Mouse (Mus musculus): ENCODE results near the gene Zrsr1. TPM values are rescaled to one million over a fixed set of nuclear protein-coding genes. Genes with fewer than 3 reads are reported as not detected.

Gene Zrsr1
- 2.7 and 3.2 TPM in 2 replicates for polyA plus RNA-seq (2016; fragmentation: Nextera tagmentation; extraction: Ambion mirVana)

DNA sequence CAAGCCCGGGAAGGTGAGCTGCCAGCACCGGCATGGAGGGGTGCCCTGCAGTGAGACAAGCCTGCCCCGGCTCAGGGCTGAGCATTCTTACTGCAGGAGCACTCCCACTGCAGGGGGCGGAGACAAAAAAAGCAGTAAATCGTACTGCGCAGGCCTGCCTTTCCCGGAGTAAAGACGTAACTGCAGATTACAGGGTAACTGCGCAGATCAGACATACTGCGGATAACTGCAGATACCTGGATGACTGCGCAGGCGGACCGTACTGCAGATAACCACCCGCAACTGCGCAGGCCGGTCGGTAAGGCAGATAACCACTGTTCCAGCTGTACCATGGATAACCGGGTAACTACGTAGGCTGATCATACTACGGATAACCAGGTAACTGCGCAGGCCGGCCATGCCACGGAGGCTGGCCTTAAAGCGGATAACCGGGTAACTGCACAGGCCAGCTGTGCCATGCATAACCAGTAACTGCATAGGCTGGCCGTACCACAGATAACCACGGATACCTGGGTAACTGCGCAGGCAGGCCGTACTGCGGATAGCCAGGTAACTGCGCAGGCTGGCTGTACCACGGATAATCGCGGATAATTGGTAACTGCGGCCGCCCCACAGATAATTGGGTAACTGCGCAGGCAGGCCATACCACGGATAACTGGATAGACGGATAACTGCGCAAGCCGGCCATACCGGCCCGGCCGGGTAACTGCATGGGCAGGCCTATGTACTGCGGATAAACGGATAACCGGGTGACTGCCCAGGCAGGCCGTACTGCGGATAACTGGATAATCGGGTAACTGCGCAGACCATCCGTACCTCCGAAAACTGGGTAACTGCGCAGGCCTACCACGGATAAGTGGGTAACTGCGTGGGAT is at the start of gene Zrsr1:
Zrsr1 (plus strand) TSS at position 171 of the 875 bp plus-strand sequence.
- H3K4me1 ChIP-seq (replicated peaks): peaks cover 35% of the 10 kb centered on the region
- 50% methylated on average over 56 of the region's 56 CpGs for WGBS
- DNase-seq (ENCODE audit: low spot score): peak; percentile 46
- H3K36me3 ChIP-seq: peaks cover 63% of the 10 kb centered on the region
- no peaks in the 10 kb centered on the region for H3K27me3 ChIP-seq (ENCODE audit: insufficient read depth, poor library complexity, severe bottlenecking)
- H3K9me3 ChIP-seq: peaks cover 39% of the 10 kb centered on the region
- H3K4me3 ChIP-seq: peak within 1 kb of the TSS; percentile 60
- H3K27ac ChIP-seq: peak within 1 kb of the TSS; percentile 80

GRCm38 (mm10) chr11:22922546-22922945 is 49.3 kb upstream of the Zrsr1 start:
- WGBS: 86% methylated on average over 2 of the region's 2 CpGs
- Histone ChIP-seq H3K27ac (no peak overlapping the region), H3K27me3 (ENCODE audit: insufficient read depth, poor library complexity, severe bottlenecking) (no peaks in the 10 kb centered on the region), H3K9me3 (no peaks in the 10 kb centered on the region), H3K4me1 (replicated peaks) (no peaks in the 10 kb centered on the region), H3K36me3 (no peaks in the 10 kb centered on the region; the same call in 1 of the 2 replicates), H3K4me3 (no peak overlapping the region)
- no peak for DNase-seq (ENCODE audit: low spot score)

DNA sequence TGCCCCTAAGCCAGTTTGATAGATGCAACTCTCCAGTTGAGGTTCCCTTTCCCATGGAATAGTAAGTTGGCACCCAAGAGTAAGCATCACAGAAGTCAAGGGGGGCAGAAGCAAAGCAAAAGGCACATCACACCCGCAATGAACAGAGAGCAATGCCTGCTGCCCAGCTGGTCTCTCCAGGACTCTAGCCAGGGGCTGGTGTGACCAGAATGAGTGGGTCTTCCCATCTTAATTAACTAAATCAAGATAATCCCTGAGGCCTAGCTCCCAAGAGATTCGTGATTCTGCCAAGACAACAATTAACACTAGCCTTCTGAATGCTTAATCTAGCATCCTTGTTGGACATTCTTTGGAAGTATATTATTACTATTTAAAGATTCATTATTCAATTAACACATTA is 48.2 kb upstream of the Zrsr1 start:
- 84% methylated on average over 2 of the region's 2 CpGs for WGBS

GRCm38 (mm10) chr11:22928586-22929169 is 43.1 kb upstream of the Zrsr1 start:
- no peaks in the 10 kb centered on the region for H3K9me3 ChIP-seq
- H3K27ac ChIP-seq: no peak overlapping the region
- 87% methylated on average over 8 of the region's 8 CpGs for WGBS
- H3K27me3 ChIP-seq (ENCODE audit: insufficient read depth, poor library complexity, severe bottlenecking): no peaks in the 10 kb centered on the region
- no peaks in the 10 kb centered on the region for H3K36me3 ChIP-seq
- no peak for DNase-seq (ENCODE audit: low spot score)
- H3K4me3 ChIP-seq: no peak overlapping the region
- H3K4me1 ChIP-seq (replicated peaks): no peaks in the 10 kb centered on the region

More for the DNA sequence above, 48.2 kb upstream of the Zrsr1 start:
- Histone ChIP-seq H3K4me1 (replicated peaks) (no peaks in the 10 kb centered on the region), H3K27ac (no peak overlapping the region), H3K9me3 (no peaks in the 10 kb centered on the region), H3K27me3 (ENCODE audit: insufficient read depth, poor library complexity, severe bottlenecking) (no peaks in the 10 kb centered on the region), H3K36me3 (no peaks in the 10 kb centered on the region), H3K4me3 (no peak overlapping the region)
- DNase-seq (ENCODE audit: low spot score): no peak

- no peak overlapping the region for H3K27ac ChIP-seq
- DNase-seq (ENCODE audit: low spot score): no peak
- no peaks in the 10 kb centered on the region for H3K27me3 ChIP-seq (ENCODE audit: insufficient read depth, poor library complexity, severe bottlenecking)
- 89% methylated on average over 2 of the region's 2 CpGs for WGBS
- peaks cover 9% of the 10 kb centered on the region for H3K4me1 ChIP-seq (replicated peaks)
- no peaks in the 10 kb centered on the region for H3K36me3 ChIP-seq
- no peaks in the 10 kb centered on the region for H3K9me3 ChIP-seq
- H3K4me3 ChIP-seq: no peak overlapping the region
These were observed 41.7 kb upstream of the Zrsr1 start for GRCm38 (mm10) chr11:22930129-22930528.

DNA sequence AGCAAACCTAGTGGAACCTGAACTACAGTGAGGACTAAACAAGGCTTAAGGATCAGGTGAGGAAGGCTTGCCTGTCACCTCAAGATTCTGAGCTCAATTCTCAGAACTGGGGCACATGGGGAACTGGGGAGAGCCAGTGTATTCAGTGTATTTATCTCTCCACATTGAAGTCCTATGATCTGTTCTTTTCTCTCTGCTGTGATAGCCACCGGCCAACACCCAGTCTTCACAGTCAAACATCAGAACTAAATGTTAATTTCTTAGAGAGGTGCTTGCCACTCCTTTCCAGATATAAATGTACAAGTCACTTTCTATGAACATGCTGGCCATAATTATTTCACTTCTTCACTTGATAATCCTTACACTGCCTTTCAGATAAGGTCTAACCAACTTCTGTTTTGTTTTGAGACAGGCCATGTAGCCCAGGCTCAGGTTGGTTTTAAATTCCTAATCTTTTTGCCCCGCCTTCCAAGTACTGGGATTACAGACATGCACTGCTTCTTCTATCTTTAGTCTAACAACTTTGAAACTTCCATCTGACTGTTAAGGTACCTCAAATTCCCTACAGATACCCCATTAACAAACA is 40.4 kb upstream of the Zrsr1 start:
- DNase-seq (ENCODE audit: low spot score): no peak
- no peaks in the 10 kb centered on the region for H3K27me3 ChIP-seq (ENCODE audit: insufficient read depth, poor library complexity, severe bottlenecking)
- H3K27ac ChIP-seq: no peak overlapping the region
- H3K36me3 ChIP-seq: no peaks in the 10 kb centered on the region
- no peaks in the 10 kb centered on the region for H3K9me3 ChIP-seq
- H3K4me3 ChIP-seq: no peak overlapping the region
- 97% methylated on average over 2 of the region's 2 CpGs for WGBS
- H3K4me1 ChIP-seq (replicated peaks): peaks cover 18% of the 10 kb centered on the region

DNA sequence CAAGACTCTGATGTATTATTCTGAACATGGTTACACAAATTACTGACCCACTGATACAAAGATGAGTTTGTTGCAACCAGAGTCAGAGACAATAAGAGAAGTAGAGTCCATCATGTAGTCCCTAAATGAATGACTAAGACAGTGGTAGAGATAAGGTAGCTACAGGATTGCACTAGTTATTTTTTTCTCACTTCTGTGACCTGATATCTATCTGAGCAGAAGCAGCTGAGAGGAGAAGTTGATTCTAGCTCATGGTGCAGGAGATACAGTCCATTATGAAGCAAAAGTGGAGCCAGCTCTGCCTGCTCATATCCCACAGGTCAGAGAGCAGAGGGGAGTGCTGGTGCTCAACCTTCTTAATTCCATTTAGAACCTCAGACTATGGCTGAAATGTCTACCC is 39.6 kb upstream of the Zrsr1 start:
- H3K4me1 ChIP-seq (replicated peaks): peaks cover 20% of the 10 kb centered on the region
- H3K9me3 ChIP-seq: no peaks in the 10 kb centered on the region
- H3K4me3 ChIP-seq: no peak overlapping the region
- H3K27me3 ChIP-seq (ENCODE audit: insufficient read depth, poor library complexity, severe bottlenecking): no peaks in the 10 kb centered on the region
- H3K27ac ChIP-seq: no peak overlapping the region
- DNase-seq (ENCODE audit: low spot score): no peak
- no peaks in the 10 kb centered on the region for H3K36me3 ChIP-seq

DNA sequence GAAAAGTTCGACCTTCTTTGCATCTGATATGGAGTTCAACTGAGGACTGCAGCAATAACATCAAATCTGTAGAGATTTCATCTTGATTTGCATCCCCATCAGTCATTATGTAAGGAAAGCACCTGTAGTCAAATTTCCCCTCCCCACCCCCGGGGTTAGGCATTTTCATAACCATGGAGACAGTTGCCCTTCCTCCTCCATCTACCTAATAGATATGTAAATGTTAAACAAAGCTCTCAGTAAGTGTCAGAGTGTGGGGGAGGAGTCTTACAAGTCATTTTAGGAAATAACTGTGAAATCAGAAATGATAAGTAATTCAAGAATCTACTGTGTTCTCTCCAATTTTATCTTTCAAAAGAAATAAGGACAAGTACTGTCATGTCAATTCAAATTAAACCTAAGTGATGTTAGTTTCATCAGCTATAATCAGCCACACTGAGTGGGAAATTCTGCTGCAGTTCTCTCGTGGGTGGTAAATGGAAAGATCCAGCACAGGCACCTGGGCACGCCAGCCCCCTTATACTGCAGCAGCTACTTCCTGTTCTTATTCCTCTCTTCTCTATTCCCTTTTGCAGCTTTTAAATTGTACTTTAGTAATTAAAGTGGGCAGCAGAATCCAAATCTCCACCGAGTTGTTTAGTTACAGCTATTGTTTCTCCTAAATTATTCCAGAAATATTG is 35.2 kb upstream of the Zrsr1 start:
- peaks cover 20% of the 10 kb centered on the region for H3K4me1 ChIP-seq (replicated peaks)
- 61% methylated on average over 5 of the region's 5 CpGs for WGBS
- H3K27me3 ChIP-seq (ENCODE audit: insufficient read depth, poor library complexity, severe bottlenecking): no peaks in the 10 kb centered on the region
- H3K9me3 ChIP-seq: no peaks in the 10 kb centered on the region
- no peaks in the 10 kb centered on the region for H3K36me3 ChIP-seq
- no peak overlapping the region for H3K27ac ChIP-seq
- no peak overlapping the region for H3K4me3 ChIP-seq
- no peak for DNase-seq (ENCODE audit: low spot score)

GRCm38 (mm10) chr11:22937716-22938316 is 34.0 kb upstream of the Zrsr1 start:
- Histone ChIP-seq H3K9me3 (no peaks in the 10 kb centered on the region), H3K4me3 (no peak overlapping the region), H3K36me3 (no peaks in the 10 kb centered on the region), H3K27ac (no peak overlapping the region), H3K4me1 (replicated peaks) (peaks cover 20% of the 10 kb centered on the region), H3K27me3 (ENCODE audit: insufficient read depth, poor library complexity, severe bottlenecking) (no peaks in the 10 kb centered on the region)
- DNase-seq (ENCODE audit: low spot score): no peak
- 93% methylated on average over 4 of the region's 4 CpGs for WGBS

DNA sequence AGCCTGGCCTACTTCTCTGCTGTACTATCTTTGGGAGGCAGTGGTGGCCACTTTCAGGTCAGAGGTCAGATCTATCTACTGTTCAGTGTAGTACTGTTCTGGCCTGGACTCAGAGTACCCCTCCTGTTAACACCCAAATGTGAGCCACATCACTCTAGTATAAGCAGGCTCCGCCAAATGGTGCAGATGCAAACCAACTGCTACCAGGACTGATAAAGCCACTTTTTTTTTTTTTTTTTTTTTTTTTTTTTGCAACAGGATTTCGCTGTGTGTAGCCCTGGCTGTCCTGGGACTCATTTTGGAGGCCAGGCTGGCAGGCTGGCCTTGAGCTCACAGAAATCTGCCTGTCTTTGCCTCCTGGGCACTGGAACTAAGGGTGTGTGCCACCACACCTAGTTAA is 32.8 kb upstream of the Zrsr1 start:
- Histone ChIP-seq H3K9me3 (no peaks in the 10 kb centered on the region), H3K27ac (no peak overlapping the region), H3K4me3 (no peak overlapping the region), H3K27me3 (ENCODE audit: insufficient read depth, poor library complexity, severe bottlenecking) (no peaks in the 10 kb centered on the region), H3K4me1 (replicated peaks) (peaks cover 20% of the 10 kb centered on the region), H3K36me3 (no peaks in the 10 kb centered on the region)
- 94% methylated on average over 2 of the region's 2 CpGs for WGBS
- no peak for DNase-seq (ENCODE audit: low spot score)

DNA sequence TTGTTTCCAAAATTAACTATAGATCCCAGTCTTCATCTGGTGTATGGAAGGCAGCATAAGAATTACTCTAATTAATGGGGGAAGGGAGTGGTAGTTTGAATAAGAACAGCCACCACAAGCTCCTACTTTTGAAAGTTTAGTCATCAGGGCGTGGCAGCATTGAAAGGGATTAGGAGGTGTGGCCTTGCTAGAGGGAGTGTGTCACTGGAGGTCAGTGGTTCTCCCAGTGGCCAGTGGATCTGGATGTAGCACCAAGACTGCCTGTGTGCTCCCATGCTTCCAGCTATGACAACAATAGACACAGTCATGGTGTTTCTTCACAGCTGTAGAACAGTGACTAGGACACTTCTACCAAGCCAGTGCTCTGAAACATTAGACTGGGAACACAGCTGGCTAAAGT is 22.7 kb upstream of the Zrsr1 start:
- H3K27me3 ChIP-seq (ENCODE audit: insufficient read depth, poor library complexity, severe bottlenecking): no peaks in the 10 kb centered on the region
- H3K27ac ChIP-seq: no peak overlapping the region
- no peaks in the 10 kb centered on the region for H3K9me3 ChIP-seq
- H3K4me3 ChIP-seq: no peak overlapping the region
- peaks cover 6% of the 10 kb centered on the region for H3K36me3 ChIP-seq
- DNase-seq (ENCODE audit: low spot score): no peak
- 79% methylated on average over 1 of the region's 1 CpGs for WGBS
- no peaks in the 10 kb centered on the region for H3K4me1 ChIP-seq (replicated peaks)

- 88% methylated on average over 6 of the region's 6 CpGs for WGBS
- Histone ChIP-seq H3K4me1 (replicated peaks) (no peaks in the 10 kb centered on the region), H3K27ac (no peak overlapping the region), H3K27me3 (ENCODE audit: insufficient read depth, poor library complexity, severe bottlenecking) (no peaks in the 10 kb centered on the region), H3K4me3 (no peak overlapping the region), H3K36me3 (peaks cover 14% of the 10 kb centered on the region), H3K9me3 (no peaks in the 10 kb centered on the region)
- DNase-seq (ENCODE audit: low spot score): no peak
These were observed 21.7 kb upstream of the Zrsr1 start for GRCm38 (mm10) chr11:22950131-22950530.
